Mouse (Mus musculus): ENCODE data around the gene Acoxl.

GRCm38 (mm10) chr2:128065013-128065412 is 226.3 kb downstream of the Acoxl start:
- TF ChIP-seq CTCF (IDR thresholded peaks at IDR 0.05; ENCODE audit: borderline replicate concordance, control insufficient read depth, extremely low read depth, insufficient read depth, low read length, poor library complexity) (no peak), POLR2A (IDR thresholded peaks at IDR 0.05; ENCODE audit: control insufficient read depth, extremely low read depth, insufficient read depth, low read length, poor library complexity) (no peak)
